Mouse (Mus musculus): ENCODE measurements around the gene Ephb1. TPM values are rescaled to one million over a fixed set of nuclear protein-coding genes. Genes with fewer than 3 reads are reported as not detected.

Gene Ephb1
- polyA plus RNA-seq, 1 experiment from 2014 or later = 1.7 TPM

GRCm38 (mm10) chr9:102288356-102288755, 66.1 kb downstream of the Ephb1 start:
- H3K4me1 ChIP-seq (ENCODE audit: control insufficient read depth in 2 of 2, insufficient read depth in 2 of 2, low read length in 2 of 2) = no peaks in the 10 kb centered on the region
- no peaks in the 10 kb centered on the region for H3K27me3 ChIP-seq (ENCODE audit: control insufficient read depth, insufficient read depth, low read length)
- H3K4me2 ChIP-seq (ENCODE audit: low read length) = no peak overlapping the region
- no peak overlapping the region for H3K9ac ChIP-seq (ENCODE audit: low read length)
- no peaks in the 10 kb centered on the region for H3K36me3 ChIP-seq (ENCODE audit: control insufficient read depth, insufficient read depth, low read length)
- peaks cover 11% of the 10 kb centered on the region for H3K9me3 ChIP-seq (ENCODE audit: control insufficient read depth, low read length)
- no peak overlapping the region for H3K27ac ChIP-seq (replicated peaks in 1 of 2; ENCODE audit: control insufficient read depth in 1 of 2, insufficient read depth in 1 of 2, low read depth in 2 of 2, low read length in 2 of 2)
- WGBS = 80% methylated on average over 3 of the region's 3 CpGs
- no peak overlapping the region for H3K4me3 ChIP-seq (ENCODE audit: control insufficient read depth in 1 of 2, insufficient read depth in 1 of 2, low read depth in 1 of 2, low read length in 2 of 2)
- no peak for ATAC-seq (ENCODE audit: insufficient number of reproducible peaks, insufficient read depth, low FRiP score, low read depth)

GRCm38 (mm10) chr9:102275931-102276330, 78.6 kb downstream of the Ephb1 start:
- Histone ChIP-seq H3K36me3 (ENCODE audit: control insufficient read depth, insufficient read depth, low read length) (no peaks in the 10 kb centered on the region), H3K9me3 (ENCODE audit: control insufficient read depth, low read length) (no peaks in the 10 kb centered on the region), H3K4me3 (ENCODE audit: control insufficient read depth in 1 of 2, insufficient read depth in 1 of 2, low read depth in 1 of 2, low read length in 2 of 2) (no peak overlapping the region), H3K27me3 (ENCODE audit: control insufficient read depth, insufficient read depth, low read length) (peaks cover 49% of the 10 kb centered on the region), H3K27ac (replicated peaks in 1 of 2; ENCODE audit: control insufficient read depth in 1 of 2, insufficient read depth in 1 of 2, low read depth in 2 of 2, low read length in 2 of 2) (no peak overlapping the region), H3K9ac (ENCODE audit: low read length) (no peak overlapping the region), H3K4me1 (ENCODE audit: control insufficient read depth in 2 of 2, insufficient read depth in 2 of 2, low read length in 2 of 2) (no peaks in the 10 kb centered on the region), H3K4me2 (ENCODE audit: low read length) (no peak overlapping the region)
- 71% methylated on average over 3 of the region's 3 CpGs for WGBS
- ATAC-seq (ENCODE audit: insufficient number of reproducible peaks, insufficient read depth, low FRiP score, low read depth) = no peak

- Histone ChIP-seq H3K27ac (replicated peaks in 1 of 2; ENCODE audit: control insufficient read depth in 1 of 2, insufficient read depth in 1 of 2, low read depth in 2 of 2, low read length in 2 of 2) (no peak overlapping the region), H3K4me2 (ENCODE audit: low read length) (no peak overlapping the region), H3K27me3 (ENCODE audit: control insufficient read depth, insufficient read depth, low read length) (peaks cover 68% of the 10 kb centered on the region), H3K36me3 (ENCODE audit: control insufficient read depth, insufficient read depth, low read length) (no peaks in the 10 kb centered on the region), H3K4me3 (ENCODE audit: control insufficient read depth in 1 of 2, insufficient read depth in 1 of 2, low read depth in 1 of 2, low read length in 2 of 2) (no peak overlapping the region), H3K9me3 (ENCODE audit: control insufficient read depth, low read length) (no peaks in the 10 kb centered on the region), H3K4me1 (ENCODE audit: control insufficient read depth in 2 of 2, insufficient read depth in 2 of 2, low read length in 2 of 2) (no peaks in the 10 kb centered on the region), H3K9ac (ENCODE audit: low read length) (no peak overlapping the region)
- WGBS = 45% methylated on average over 8 of the region's 8 CpGs
- no peak for ATAC-seq (ENCODE audit: insufficient number of reproducible peaks, insufficient read depth, low FRiP score, low read depth)
Observed at GRCm38 (mm10) chr9:102274016-102274415, 80.5 kb downstream of the Ephb1 start.

- WGBS = 59% methylated on average over 6 of the region's 6 CpGs
- ATAC-seq (ENCODE audit: insufficient number of reproducible peaks, insufficient read depth, low FRiP score, low read depth) = no peak
Observed at GRCm38 (mm10) chr9:102273469-102273808, 81.1 kb downstream of the Ephb1 start.

GRCm38 (mm10) chr9:102272731-102273468, 81.6 kb downstream of the Ephb1 start:
- Histone ChIP-seq H3K27ac (replicated peaks in 1 of 2; ENCODE audit: control insufficient read depth in 1 of 2, insufficient read depth in 1 of 2, low read depth in 2 of 2, low read length in 2 of 2) (no peak overlapping the region), H3K36me3 (ENCODE audit: control insufficient read depth, insufficient read depth, low read length) (no peaks in the 10 kb centered on the region), H3K4me3 (ENCODE audit: control insufficient read depth in 1 of 2, insufficient read depth in 1 of 2, low read depth in 1 of 2, low read length in 2 of 2) (no peak overlapping the region), H3K4me1 (ENCODE audit: control insufficient read depth in 2 of 2, insufficient read depth in 2 of 2, low read length in 2 of 2) (peaks cover 0 to 2% of the 10 kb centered on the region in 2 experiments; a peak in 1 of 4 replicates), H3K9ac (ENCODE audit: low read length) (no peak overlapping the region), H3K4me2 (ENCODE audit: low read length) (no peak overlapping the region), H3K27me3 (ENCODE audit: control insufficient read depth, insufficient read depth, low read length) (peaks cover 79% of the 10 kb centered on the region), H3K9me3 (ENCODE audit: control insufficient read depth, low read length) (no peaks in the 10 kb centered on the region)
- no peak for ATAC-seq (ENCODE audit: insufficient number of reproducible peaks, insufficient read depth, low FRiP score, low read depth)
- WGBS = 70% methylated on average over 5 of the region's 5 CpGs

More at GRCm38 (mm10) chr9:102273469-102273808, 81.1 kb downstream of the Ephb1 start:
- H3K9me3 ChIP-seq (ENCODE audit: control insufficient read depth, low read length) = no peaks in the 10 kb centered on the region
- no peak overlapping the region for H3K4me2 ChIP-seq (ENCODE audit: low read length)
- H3K27me3 ChIP-seq (ENCODE audit: control insufficient read depth, insufficient read depth, low read length) = peaks cover 73% of the 10 kb centered on the region
- no peak overlapping the region for H3K27ac ChIP-seq (replicated peaks in 1 of 2; ENCODE audit: control insufficient read depth in 1 of 2, insufficient read depth in 1 of 2, low read depth in 2 of 2, low read length in 2 of 2)
- H3K9ac ChIP-seq (ENCODE audit: low read length) = no peak overlapping the region
- no peak overlapping the region for H3K4me3 ChIP-seq (ENCODE audit: control insufficient read depth in 1 of 2, insufficient read depth in 1 of 2, low read depth in 1 of 2, low read length in 2 of 2)
- H3K36me3 ChIP-seq (ENCODE audit: control insufficient read depth, insufficient read depth, low read length) = no peaks in the 10 kb centered on the region
- H3K4me1 ChIP-seq (ENCODE audit: control insufficient read depth in 2 of 2, insufficient read depth in 2 of 2, low read length in 2 of 2) = no peaks in the 10 kb centered on the region

- no peak for ATAC-seq (ENCODE audit: insufficient number of reproducible peaks, insufficient read depth, low FRiP score, low read depth)
Observed at GRCm38 (mm10) chr9:102270496-102270895, 84.0 kb downstream of the Ephb1 start.

GRCm38 (mm10) chr9:102267311-102268027, 87.0 kb downstream of the Ephb1 start:
- peak overlapping the region; percentile 65 for H3K4me2 ChIP-seq (ENCODE audit: low read length)
- peaks cover under 1 to 11% of the 10 kb centered on the region in 2 experiments for H3K4me1 ChIP-seq (ENCODE audit: control insufficient read depth in 2 of 2, insufficient read depth in 2 of 2, low read length in 2 of 2)
- peak overlapping the region; percentile 28 to 32 for H3K4me3 ChIP-seq (ENCODE audit: control insufficient read depth in 1 of 2, insufficient read depth in 1 of 2, low read depth in 1 of 2, low read length in 2 of 2)
- no peak for ATAC-seq (ENCODE audit: insufficient number of reproducible peaks, insufficient read depth, low FRiP score, low read depth)
- no peaks in the 10 kb centered on the region for H3K36me3 ChIP-seq (ENCODE audit: control insufficient read depth, insufficient read depth, low read length)
- no peaks in the 10 kb centered on the region for H3K9me3 ChIP-seq (ENCODE audit: control insufficient read depth, low read length)
- under 1% methylated on average over 18 of the region's 18 CpGs for WGBS
- peak overlapping the region; percentile 30; the same call in 1 of the 2 replicates for H3K9ac ChIP-seq (ENCODE audit: low read length)
- H3K27me3 ChIP-seq (ENCODE audit: control insufficient read depth, insufficient read depth, low read length) = peaks cover 94% of the 10 kb centered on the region
- no peak overlapping the region for H3K27ac ChIP-seq (replicated peaks in 1 of 2; ENCODE audit: control insufficient read depth in 1 of 2, insufficient read depth in 1 of 2, low read depth in 2 of 2, low read length in 2 of 2)

More at GRCm38 (mm10) chr9:102270496-102270895, 84.0 kb downstream of the Ephb1 start:
- H3K4me2 ChIP-seq (ENCODE audit: low read length) = no peak overlapping the region
- peaks cover 96% of the 10 kb centered on the region for H3K27me3 ChIP-seq (ENCODE audit: control insufficient read depth, insufficient read depth, low read length)
- 77% methylated on average over 5 of the region's 5 CpGs for WGBS
- H3K9me3 ChIP-seq (ENCODE audit: control insufficient read depth, low read length) = no peaks in the 10 kb centered on the region
- no peak overlapping the region for H3K27ac ChIP-seq (replicated peaks in 1 of 2; ENCODE audit: control insufficient read depth in 1 of 2, insufficient read depth in 1 of 2, low read depth in 2 of 2, low read length in 2 of 2)
- no peak overlapping the region for H3K4me3 ChIP-seq (ENCODE audit: control insufficient read depth in 1 of 2, insufficient read depth in 1 of 2, low read depth in 1 of 2, low read length in 2 of 2)
- no peak overlapping the region for H3K9ac ChIP-seq (ENCODE audit: low read length)
- no peaks in the 10 kb centered on the region for H3K36me3 ChIP-seq (ENCODE audit: control insufficient read depth, insufficient read depth, low read length)
- H3K4me1 ChIP-seq (ENCODE audit: control insufficient read depth in 2 of 2, insufficient read depth in 2 of 2, low read length in 2 of 2) = peaks cover 0 to 10% of the 10 kb centered on the region in 2 experiments; a peak in 2 of 4 replicates

Data from heart, embryonic 14.5 days (tissue).